Mouse (Mus musculus) liver, embryonic 14.5 days (tissue): ENCODE measurements at regions not wholly inside any gene's neighbourhood (a gene's known extent, or its start where the extent isn't known, plus 50 kb on each side); places are given as distances from the start of the nearest gene placed in this dataset.
"Not testable (repeated sequence)": the region's sequence is repeated elsewhere in the genome, so short reads cannot be mapped to it uniquely, and the experiment has no call there.

ENCODE experiments used
- ATAC-seq: fragments of 200-750 bp; cut with Nextera tagmentation; 2 replicates; pipeline ENCODE4 v1.8.0; 2017; ENCODE audit warnings: moderate number of reproducible peaks, mild to moderate bottlenecking, moderate library complexity; ENCODE audit not compliant: insufficient read depth
- DNase-seq, 3 experiments: peaks; one replicate each; pipeline ENCODE4 v3.0.0-alpha.2; 2012 to 2013; ENCODE audit warnings: low read depth in 3 of 3, low spot score in 3 of 3
- H3K27ac ChIP-seq: fragments of 300-500 bp; sonication (generic); 2 replicates; pipeline ENCODE4 v1.5.1; 2014; ENCODE audit warnings: moderate library complexity, mild to moderate bottlenecking, control low read depth, inconsistent platforms
- H3K27me3 ChIP-seq: fragments of 300-500 bp; sonication (generic); 2 replicates; pipeline ENCODE4 v1.6.1; 2014; ENCODE audit warnings: mild to moderate bottlenecking, low read length, moderate library complexity; ENCODE audit not compliant: control insufficient read depth, insufficient read depth
- H3K36me3 ChIP-seq: fragments of 300-500 bp; sonication (generic); replicated peaks from 2 replicates; pipeline ENCODE4 v1.6.1; 2014; ENCODE audit warnings: low read depth; ENCODE audit not compliant: control insufficient read depth, insufficient read depth
- H3K4me1 ChIP-seq, 2 experiments: fragments of 200-500 bp in 1 of 2; fragments of 300-500 bp in 1 of 2; sonication (generic) in 1 of 2; replicated peaks; 2 replicates each; pipeline ENCODE4 v1.6.1; 2012 to 2014; ENCODE audit warnings: antibody characterized with exemption in 1 of 2, inconsistent platforms in 1 of 2, low read length in 1 of 2; ENCODE audit not compliant: control insufficient read depth in 2 of 2, insufficient read depth in 2 of 2
- H3K4me2 ChIP-seq: fragments of 300-500 bp; sonication (generic); 2 replicates; pipeline ENCODE4 v1.6.1; 2014; ENCODE audit warnings: low read depth, mild to moderate bottlenecking, control low read depth, moderate library complexity
- H3K4me3 ChIP-seq, 2 experiments: fragments of 200-500 bp in 1 of 2; fragments of 300-500 bp in 1 of 2; sonication (generic) in 1 of 2; 2 replicates each; pipeline ENCODE4 v1.5.1; 2012 to 2014; ENCODE audit warnings: low read depth in 2 of 2, low read length in 2 of 2, mild to moderate bottlenecking in 2 of 2, control low read depth in 1 of 2, inconsistent platforms in 1 of 2, moderate library complexity in 1 of 2; ENCODE audit not compliant: insufficient read depth in 1 of 2
- H3K9ac ChIP-seq: fragments of 300-500 bp; sonication (generic); replicated peaks from 2 replicates; pipeline ENCODE4 v1.6.1; 2014; ENCODE audit warnings: mild to moderate bottlenecking, control low read depth, moderate library complexity
- H3K9me3 ChIP-seq: fragments of 300-500 bp; sonication (generic); 2 replicates; pipeline ENCODE4 v1.6.1; 2016; ENCODE audit warnings: low read length, mixed read lengths; ENCODE audit not compliant: control insufficient read depth
- CTCF ChIP-seq: IDR thresholded peaks from 2 replicates; pipeline ENCODE4 v1.5.1; 2016; ENCODE audit warnings: antibody characterized with exemption, low read depth, control low read depth
- EP300 ChIP-seq: IDR thresholded peaks from 2 replicates; pipeline ENCODE4 v1.6.1; 2016; ENCODE audit warnings: antibody characterized with exemption, low read depth
- WGBS: fragments of 180-500 bp; shearing (Covaris S2); extraction: QIAGEN DNeasy Blood & Tissue Kit; methylation state at CpG from one replicate; pipeline ENCODE4 v1.1.7; 2014; ENCODE audit not compliant: insufficient replicate concordance; 5-methylcytosine and 5-hydroxymethylcytosine counted together

- 62% methylated on average over 8 of the region's 8 CpGs for WGBS
- H3K4me3 ChIP-seq, result no peak overlapping the region
- no peaks in the 10 kb centered on the region for H3K9me3 ChIP-seq
- H3K36me3 ChIP-seq, result no peaks in the 10 kb centered on the region
- no peaks in the 10 kb centered on the region for H3K4me1 ChIP-seq
- no peak overlapping the region for H3K4me2 ChIP-seq
- no peak overlapping the region for H3K27ac ChIP-seq
- TF ChIP-seq EP300 (no peak), CTCF (no peak)
- H3K27me3 ChIP-seq, result no peaks in the 10 kb centered on the region
- ATAC-seq, result no peak
- no peak for DNase-seq
- no peak overlapping the region for H3K9ac ChIP-seq
Observed at GRCm38 (mm10) chr1:88798874-88799273, 96.9 kb upstream of the Arl4c start.

- H3K27me3 ChIP-seq, result no peaks in the 10 kb centered on the region
- no peak for TF ChIP-seq EP300
- no peak for TF ChIP-seq CTCF
- no peak overlapping the region for H3K4me3 ChIP-seq
- 59% methylated on average over 7 of the region's 7 CpGs for WGBS
- DNase-seq (no peak), ATAC-seq (no peak)
- no peak overlapping the region for H3K27ac ChIP-seq
- H3K36me3 ChIP-seq, result no peaks in the 10 kb centered on the region
- H3K4me1 ChIP-seq, result no peaks in the 10 kb centered on the region
- H3K4me2 ChIP-seq, result no peak overlapping the region
- H3K9ac ChIP-seq, result no peak overlapping the region
- no peaks in the 10 kb centered on the region for H3K9me3 ChIP-seq
Observed at GRCm38 (mm10) chr1:88799343-88799742, 97.3 kb upstream of the Arl4c start.

- Histone ChIP-seq H3K27ac (no peak overlapping the region), H3K27me3 (no peaks in the 10 kb centered on the region), H3K9me3 (no peaks in the 10 kb centered on the region), H3K9ac (no peak overlapping the region), H3K36me3 (no peaks in the 10 kb centered on the region), H3K4me3 (no peak overlapping the region), H3K4me2 (no peak overlapping the region), H3K4me1 (no peaks in the 10 kb centered on the region)
- WGBS, result 53% methylated on average over 8 of the region's 8 CpGs
- TF ChIP-seq EP300, result no peak
- no peak for TF ChIP-seq CTCF
- DNase-seq (no peak), ATAC-seq (no peak)
Observed at GRCm38 (mm10) chr1:88799789-88800188, 97.8 kb upstream of the Arl4c start.

GRCm38 (mm10) chr1:88800411-88800810, 98.4 kb upstream of the Arl4c start:
- H3K4me2 ChIP-seq, result no peak overlapping the region
- WGBS, result 55% methylated on average over 5 of the region's 5 CpGs
- no peak for TF ChIP-seq CTCF
- no peak for TF ChIP-seq EP300
- no peaks in the 10 kb centered on the region for H3K4me1 ChIP-seq
- ATAC-seq, result no peak
- H3K4me3 ChIP-seq, result no peak overlapping the region
- H3K36me3 ChIP-seq, result no peaks in the 10 kb centered on the region
- no peaks in the 10 kb centered on the region for H3K9me3 ChIP-seq
- DNase-seq, result no peak
- H3K27me3 ChIP-seq, result no peaks in the 10 kb centered on the region
- no peak overlapping the region for H3K27ac ChIP-seq
- no peak overlapping the region for H3K9ac ChIP-seq

- H3K9me3 ChIP-seq, H3K36me3 ChIP-seq, H3K4me3 ChIP-seq, H3K9ac ChIP-seq, H3K27me3 ChIP-seq, H3K27ac ChIP-seq, H3K4me2 ChIP-seq, H3K4me1 ChIP-seq, DNase-seq, ATAC-seq: not testable (repeated sequence)
Observed at GRCm38 (mm10) chr1:88801151-88801550, 99.1 kb upstream of the Arl4c start.

GRCm38 (mm10) chr1:88806960-88807359, 104.9 kb upstream of the Arl4c start:
- Histone ChIP-seq H3K9me3 (no peaks in the 10 kb centered on the region), H3K27me3 (no peaks in the 10 kb centered on the region), H3K9ac (no peak overlapping the region), H3K4me2 (no peak overlapping the region), H3K4me1 (no peaks in the 10 kb centered on the region), H3K27ac (no peak overlapping the region), H3K36me3 (no peaks in the 10 kb centered on the region), H3K4me3 (no peak overlapping the region)
- TF ChIP-seq EP300 (no peak), CTCF (peak; percentile 40)
- ATAC-seq (no peak), DNase-seq (no peak)
- 64% methylated on average over 6 of the region's 6 CpGs for WGBS
